Mouse (Mus musculus): ENCODE data around the gene Tll1.

- no peak for TF ChIP-seq CTCF (IDR thresholded peaks at IDR 0.05; ENCODE audit: extremely low read depth, insufficient read depth, insufficient read length, insufficient replicate concordance)
- TF ChIP-seq POLR2A (IDR thresholded peaks at IDR 0.05; ENCODE audit: low read depth, low read length) = no peak
Observed at GRCm38 (mm10) chr8:64214906-64215305, 8.8 kb upstream of the Tll1 start.

Measured in spleen, adult 2 months (tissue).